13 mouse cellular contexts compared by ENCODE assay signal in the genomic region with DNA sequence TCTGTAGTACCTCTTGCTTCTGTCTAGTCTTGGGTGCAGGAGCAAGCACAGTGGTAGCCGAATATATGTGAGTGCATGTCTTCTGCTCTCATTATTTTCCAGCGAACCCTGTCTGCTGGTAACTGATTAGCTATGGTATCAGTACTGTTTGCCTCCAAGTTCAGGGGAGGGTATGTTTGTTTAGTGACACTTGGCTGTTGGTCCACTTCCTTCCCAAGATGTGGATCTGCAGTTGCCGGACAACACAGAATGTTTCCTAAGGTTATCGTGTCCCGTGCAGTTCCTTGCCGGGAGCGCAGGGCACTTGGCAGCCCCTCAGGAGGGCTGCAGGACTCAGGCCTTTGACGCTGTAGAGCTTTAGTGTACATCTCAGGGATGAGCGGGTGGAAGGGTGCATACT.
DNase-seq lines count a peak whose midpoint lies in the region; ATAC-seq lines count a peak whose summit lies in the region.
"Had no signal": no experiment of that assay in that cellular context is flagged by ENCODE, and none has a peak within 500 bp of the region (broad histone marks: within the 10 kb centered on the region; RNA-seq: fewer than 3 reads in every experiment).

No protein-coding gene starts in this region.

- peaks cover under 1% of the 10 kb centered on the region for H3K36me3 ChIP-seq in heart, embryonic 16.5 days (ENCODE audit: control insufficient read depth, insufficient read depth)
- H3K36me3 ChIP-seq in intestine, embryonic 14.5 days (ENCODE audit: control insufficient read depth, insufficient read depth, low read length) = 0 out of 2 replicates have a peak, but pooled peaks cover 1% of the 10 kb centered on the region
- H3K36me3 ChIP-seq in liver, embryonic 12.5 days = peaks cover 93% of the 10 kb centered on the region

- peaks cover 6% of the 10 kb centered on the region for H3K4me1 ChIP-seq in heart, embryonic 16.5 days (ENCODE audit: control insufficient read depth, insufficient read depth, low read length)
- H3K4me1 ChIP-seq in intestine, embryonic 14.5 days (replicated peaks; ENCODE audit: control insufficient read depth, insufficient read depth, low read length) = no peaks in the 10 kb centered on the region
- peaks cover 27% of the 10 kb centered on the region for H3K4me1 ChIP-seq in liver, embryonic 12.5 days
- H3K4me1 ChIP-seq: hindbrain, embryonic 12.5 days had no signal

- H3K9me3 ChIP-seq in heart, embryonic 16.5 days (replicated peaks; ENCODE audit: control insufficient read depth, low read length) = no peaks in the 10 kb centered on the region
- no peaks in the 10 kb centered on the region for H3K9me3 ChIP-seq in intestine, embryonic 14.5 days (ENCODE audit: control insufficient read depth, low read length)
- no peaks in the 10 kb centered on the region for H3K9me3 ChIP-seq in liver, embryonic 12.5 days (replicated peaks)
- H3K9me3 ChIP-seq: G1E; hindbrain, embryonic 12.5 days had no signal

- peak; percentile 30; the same call in 1 of the 2 replicates for ATAC-seq in heart, embryonic 16.5 days (replicated peaks; ENCODE audit: extremely low read depth, insufficient read depth, low FRiP score)
- 0 out of 2 replicates have a peak, but pooled peaks have one; percentile 32 for ATAC-seq in intestine, embryonic 14.5 days (replicated peaks; ENCODE audit: low FRiP score, low TSS enrichment, low read depth)
- ATAC-seq in liver, embryonic 12.5 days = peak; percentile 60
- no peak for ATAC-seq in erythroid progenitor cell, adult 5-6 weeks (replicated peaks; ENCODE audit: low FRiP score, poor library complexity, severe bottlenecking)
- ATAC-seq: midbrain, embryonic 16.5 days had no signal

- H3K4me2 ChIP-seq in heart, embryonic 16.5 days (ENCODE audit: low read depth, low read length) = no peak overlapping the region
- no peak overlapping the region for H3K4me2 ChIP-seq in intestine, embryonic 14.5 days (ENCODE audit: low read length)
- no peak overlapping the region for H3K4me2 ChIP-seq in liver, embryonic 12.5 days
- H3K4me2 ChIP-seq: hindbrain, embryonic 12.5 days had no signal

- 68% methylated on average over 9 of the region's 9 CpGs for WGBS in heart, embryonic 16.5 days
- WGBS in intestine, embryonic 14.5 days = 66% methylated on average over 9 of the region's 9 CpGs
- WGBS in liver, embryonic 12.5 days (ENCODE audit: insufficient replicate concordance) = 53% methylated on average over 9 of the region's 9 CpGs

- no peak for DNase-seq in heart, adult 8-10 months (ENCODE audit: low spot score)
- no peak for DNase-seq in intestine, embryonic 14.5 days (ENCODE audit: low spot score)
- DNase-seq in lung, postnatal 36 days = peak; percentile 71
- DNase-seq in layer of hippocampus, adult 9-10 months (ENCODE audit: low spot score) = no peak
- DNase-seq in B cell, adult 2 months = no peak
- DNase-seq: adrenal gland, postnatal 14 days; kidney, postnatal 10 days had no signal

- H3K27me3 ChIP-seq in heart, embryonic 16.5 days (ENCODE audit: control insufficient read depth, insufficient read depth, low read length) = no peaks in the 10 kb centered on the region
- no peaks in the 10 kb centered on the region for H3K27me3 ChIP-seq in intestine, embryonic 14.5 days (replicated peaks; ENCODE audit: control insufficient read depth, insufficient read depth, low read length)
- no peaks in the 10 kb centered on the region for H3K27me3 ChIP-seq in liver, embryonic 12.5 days (replicated peaks)
- H3K27me3 ChIP-seq: hindbrain, embryonic 12.5 days had no signal

- no peak overlapping the region for H3K27ac ChIP-seq in heart, embryonic 16.5 days (ENCODE audit: low read length)
- no peak overlapping the region for H3K27ac ChIP-seq in intestine, embryonic 14.5 days (ENCODE audit: low read depth)
- no peak overlapping the region for H3K27ac ChIP-seq in liver, embryonic 12.5 days
- H3K27ac ChIP-seq: hindbrain, embryonic 12.5 days had no signal

- H3K9ac ChIP-seq in heart, embryonic 16.5 days (ENCODE audit: low read length) = no peak overlapping the region
- H3K9ac ChIP-seq in intestine, embryonic 14.5 days (ENCODE audit: low read length) = no peak overlapping the region
- H3K9ac ChIP-seq in liver, embryonic 12.5 days = no peak overlapping the region
- H3K9ac ChIP-seq: hindbrain, embryonic 12.5 days had no signal

- H3K4me3 ChIP-seq in heart, embryonic 16.5 days (ENCODE audit: low read length) = no peak overlapping the region
- no peak overlapping the region for H3K4me3 ChIP-seq in intestine, embryonic 14.5 days (ENCODE audit: low read depth, low read length)
- H3K4me3 ChIP-seq in liver, embryonic 12.5 days = no peak overlapping the region
- H3K4me3 ChIP-seq: hindbrain, embryonic 12.5 days had no signal
